Mouse (Mus musculus) neural tube, embryonic 14.5 days (tissue): ENCODE results near the gene Ablim1. TPM values are rescaled to one million over a fixed set of nuclear protein-coding genes. Genes with fewer than 3 reads are reported as not detected.

Source experiments
- ATAC-seq: fragments of 200-750 bp; cut with Nextera tagmentation; 2 replicates; pipeline ENCODE4 v1.8.0; 2017; ENCODE audit warnings: low read depth, mild to moderate bottlenecking, moderate TSS enrichment, moderate library complexity
- H3K27ac ChIP-seq: fragments of 300-500 bp; sonication (generic); 2 replicates; pipeline ENCODE4 v1.5.1; 2014; ENCODE audit warnings: low read depth, mild to moderate bottlenecking, control low read depth, low read length, moderate library complexity, mixed read lengths
- H3K27me3 ChIP-seq: fragments of 300-500 bp; sonication (generic); 2 replicates; pipeline ENCODE4 v1.6.1; 2014; ENCODE audit warnings: low read length; ENCODE audit not compliant: control insufficient read depth, insufficient read depth
- H3K36me3 ChIP-seq: fragments of 300-500 bp; sonication (generic); 2 replicates; pipeline ENCODE4 v1.6.1; 2014; ENCODE audit warnings: low read length, mixed read lengths; ENCODE audit not compliant: control insufficient read depth, insufficient read depth
- H3K4me1 ChIP-seq: fragments of 300-500 bp; sonication (generic); 2 replicates; pipeline ENCODE4 v1.6.1; 2014; ENCODE audit warnings: low read length; ENCODE audit not compliant: control insufficient read depth, insufficient read depth
- H3K4me2 ChIP-seq: fragments of 300-500 bp; sonication (generic); 2 replicates; pipeline ENCODE4 v1.6.1; 2014; ENCODE audit warnings: mild to moderate bottlenecking, low read depth, low read length, control low read depth
- H3K4me3 ChIP-seq: fragments of 300-500 bp; sonication (generic); 2 replicates; pipeline ENCODE4 v1.5.1; 2014; ENCODE audit warnings: low read depth, low read length, control low read depth, mixed read lengths
- H3K9ac ChIP-seq: fragments of 300-500 bp; sonication (generic); replicated peaks from 2 replicates; pipeline ENCODE4 v1.6.1; 2014; ENCODE audit warnings: low read depth, mild to moderate bottlenecking, control low read depth, low read length, mixed read lengths
- H3K9me3 ChIP-seq: fragments of 300-500 bp; sonication (generic); 2 replicates; pipeline ENCODE4 v1.6.1; 2016; ENCODE audit warnings: low read length; ENCODE audit not compliant: control insufficient read depth
- WGBS: fragments of 180-500 bp; shearing (Covaris S2); extraction: QIAGEN DNeasy Blood & Tissue Kit; methylation state at CpG from one replicate; pipeline ENCODE4 v1.1.7; 2014; 5-methylcytosine and 5-hydroxymethylcytosine counted together
- polyA plus RNA-seq: library from polyadenylated mRNA; unstranded; fragments of >200 nt; fragmentation: Nextera tagmentation; extraction: Ambion mirVana; gene quantifications from 2 replicates; pipeline ENCODE4 v1.2.1, GENCODE M21; 2014

Ablim1 gene
- polyA plus RNA-seq, 1 experiment from 2014 or later: 47.4 TPM

GRCm38 (mm10) chr19:57095340-57095739 lies 219.4 kb downstream of the Ablim1 start:
- WGBS: 91% methylated on average over 7 of the region's 7 CpGs
- H3K27me3 ChIP-seq: no peaks in the 10 kb centered on the region
- ATAC-seq: no peak

GRCm38 (mm10) chr19:57093698-57094004 lies 221.1 kb downstream of the Ablim1 start:
- WGBS: 68% methylated on average over 3 of the region's 3 CpGs
- Histone ChIP-seq H3K4me2 (no peak overlapping the region), H3K9me3 (no peaks in the 10 kb centered on the region), H3K36me3 (no peaks in the 10 kb centered on the region), H3K4me1 (no peaks in the 10 kb centered on the region), H3K4me3 (no peak overlapping the region), H3K27me3 (no peaks in the 10 kb centered on the region), H3K9ac (no peak overlapping the region), H3K27ac (no peak overlapping the region)
- ATAC-seq: no peak

More at GRCm38 (mm10) chr19:57095340-57095739, 219.4 kb downstream of the Ablim1 start:
- Histone ChIP-seq H3K27ac (no peak overlapping the region), H3K4me2 (no peak overlapping the region), H3K4me3 (no peak overlapping the region), H3K9ac (no peak overlapping the region), H3K36me3 (no peaks in the 10 kb centered on the region), H3K9me3 (no peaks in the 10 kb centered on the region), H3K4me1 (no peaks in the 10 kb centered on the region)

GRCm38 (mm10) chr19:57092958-57093697 lies 221.6 kb downstream of the Ablim1 start:
- no peaks in the 10 kb centered on the region for H3K36me3 ChIP-seq
- H3K9ac ChIP-seq: no peak overlapping the region
- no peak overlapping the region for H3K4me2 ChIP-seq
- H3K27ac ChIP-seq: no peak overlapping the region
- H3K4me3 ChIP-seq: no peak overlapping the region
- H3K9me3 ChIP-seq: no peaks in the 10 kb centered on the region
- WGBS: 84% methylated on average over 5 of the region's 5 CpGs
- H3K4me1 ChIP-seq: no peaks in the 10 kb centered on the region
- no peak for ATAC-seq
- H3K27me3 ChIP-seq: no peaks in the 10 kb centered on the region

GRCm38 (mm10) chr19:57091278-57091677 lies 223.4 kb downstream of the Ablim1 start:
- Histone ChIP-seq H3K36me3 (no peaks in the 10 kb centered on the region), H3K9ac (no peak overlapping the region), H3K4me3 (no peak overlapping the region), H3K4me2 (no peak overlapping the region), H3K27me3 (no peaks in the 10 kb centered on the region), H3K9me3 (no peaks in the 10 kb centered on the region), H3K27ac (no peak overlapping the region), H3K4me1 (no peaks in the 10 kb centered on the region)
- no peak for ATAC-seq
- 63% methylated on average over 7 of the region's 7 CpGs for WGBS

GRCm38 (mm10) chr19:57088804-57089369 lies 225.8 kb downstream of the Ablim1 start:
- H3K4me2 ChIP-seq: no peak overlapping the region
- H3K4me3 ChIP-seq: no peak overlapping the region
- ATAC-seq: no peak
- H3K27me3 ChIP-seq: no peaks in the 10 kb centered on the region
- no peaks in the 10 kb centered on the region for H3K4me1 ChIP-seq
- no peaks in the 10 kb centered on the region for H3K9me3 ChIP-seq
- H3K27ac ChIP-seq: no peak overlapping the region
- no peaks in the 10 kb centered on the region for H3K36me3 ChIP-seq
- 50% methylated on average over 2 of the region's 2 CpGs for WGBS
- H3K9ac ChIP-seq: no peak overlapping the region

- H3K36me3 ChIP-seq: no peaks in the 10 kb centered on the region
- no peak overlapping the region for H3K4me2 ChIP-seq
- no peak overlapping the region for H3K4me3 ChIP-seq
- ATAC-seq: no peak
- H3K4me1 ChIP-seq: no peaks in the 10 kb centered on the region; the same call in 1 of the 2 replicates
- no peaks in the 10 kb centered on the region for H3K27me3 ChIP-seq
- WGBS: 94% methylated on average over 5 of the region's 5 CpGs
- no peak overlapping the region for H3K9ac ChIP-seq
- H3K9me3 ChIP-seq: no peaks in the 10 kb centered on the region
- no peak overlapping the region for H3K27ac ChIP-seq
These were observed 230.1 kb downstream of the Ablim1 start for GRCm38 (mm10) chr19:57084520-57085166.

- Histone ChIP-seq H3K4me2 (no peak overlapping the region), H3K4me3 (no peak overlapping the region), H3K27me3 (no peaks in the 10 kb centered on the region), H3K27ac (no peak overlapping the region), H3K9me3 (no peaks in the 10 kb centered on the region), H3K9ac (no peak overlapping the region), H3K4me1 (peaks cover 3% of the 10 kb centered on the region; the same call in 1 of the 2 replicates), H3K36me3 (no peaks in the 10 kb centered on the region)
- 95% methylated on average over 2 of the region's 2 CpGs for WGBS
- no peak for ATAC-seq
These were observed 230.8 kb downstream of the Ablim1 start for GRCm38 (mm10) chr19:57083887-57084286.

GRCm38 (mm10) chr19:57083183-57083555 lies 231.6 kb downstream of the Ablim1 start:
- Histone ChIP-seq H3K27ac (no peak overlapping the region), H3K4me2 (no peak overlapping the region), H3K36me3 (no peaks in the 10 kb centered on the region), H3K27me3 (no peaks in the 10 kb centered on the region), H3K4me1 (peaks cover 4% of the 10 kb centered on the region; the same call in 1 of the 2 replicates), H3K4me3 (no peak overlapping the region), H3K9me3 (no peaks in the 10 kb centered on the region), H3K9ac (no peak overlapping the region)
- WGBS: 61% methylated on average over 10 of the region's 10 CpGs
- ATAC-seq: no peak

- Histone ChIP-seq H3K4me2 (no peak overlapping the region), H3K27me3 (no peaks in the 10 kb centered on the region), H3K9me3 (no peaks in the 10 kb centered on the region), H3K36me3 (no peaks in the 10 kb centered on the region), H3K9ac (no peak overlapping the region), H3K27ac (no peak overlapping the region), H3K4me3 (no peak overlapping the region), H3K4me1 (peaks cover 4% of the 10 kb centered on the region; the same call in 1 of the 2 replicates)
- 45% methylated on average over 17 of the region's 17 CpGs for whole genome bisulfite sequencing
- no peak for ATAC-seq
These were observed 232.1 kb downstream of the Ablim1 start for GRCm38 (mm10) chr19:57082454-57083182.
